Mouse (Mus musculus) myocyte (in vitro differentiated cells): ENCODE measurements at regions not wholly inside any gene's neighbourhood (a gene's known extent, or its start where the extent isn't known, plus 50 kb on each side); places are given as distances from the start of the nearest gene placed in this dataset.

ENCODE experiments used
- H3K27me3 ChIP-seq: one replicate; pipeline ENCODE4 v1.6.1; 2011; ENCODE audit not compliant: control insufficient read depth, insufficient read depth, insufficient read length
- H3K36me3 ChIP-seq: one replicate; pipeline ENCODE4 v1.6.1; 2011; ENCODE audit not compliant: control insufficient read depth, insufficient read depth
- H3K4me2 ChIP-seq: one replicate; pipeline ENCODE4 v1.6.1; 2011; ENCODE audit warnings: low read depth, control low read depth
- H3K4me3 ChIP-seq: one replicate; pipeline ENCODE4 v1.5.1; 2011; ENCODE audit warnings: mild to moderate bottlenecking, control low read depth, moderate library complexity
- H3K79me2 ChIP-seq: one replicate; pipeline ENCODE4 v1.6.1; 2011; ENCODE audit not compliant: control insufficient read depth, insufficient read depth
- H3ac ChIP-seq: one replicate; pipeline ENCODE4 v1.6.1; 2011; ENCODE audit not compliant: control insufficient read depth, insufficient read length
- CEBPB ChIP-seq: IDR thresholded peaks from 2 replicates; pipeline ENCODE4 v1.6.1; 2011; ENCODE audit warnings: mild to moderate bottlenecking, moderate library complexity; ENCODE audit not compliant: poor library complexity, insufficient read depth, severe bottlenecking
- E2F4 ChIP-seq: IDR thresholded peaks from one replicate; pipeline ENCODE4 v1.6.1; 2011; ENCODE audit warnings: mild to moderate bottlenecking, control low read depth, moderate library complexity; ENCODE audit not compliant: insufficient read depth
- MAX ChIP-seq: IDR thresholded peaks from one replicate; pipeline ENCODE4 v1.6.1; 2011; ENCODE audit warnings: low read depth, mild to moderate bottlenecking, control low read depth
- MYOD1 ChIP-seq, 3 experiments: IDR thresholded peaks; one replicate each; pipeline ENCODE4 v1.6.1; 2011; ENCODE audit warnings: control low read depth in 2 of 3, low read depth in 2 of 3, mild to moderate bottlenecking in 2 of 3, moderate library complexity in 1 of 3; ENCODE audit not compliant: insufficient read length in 2 of 3, control insufficient read depth in 1 of 3
- MYOG ChIP-seq, 3 experiments: IDR thresholded peaks; one replicate each; pipeline ENCODE4 v1.6.1; 2011; ENCODE audit warnings: control low read depth in 2 of 3, low read depth in 2 of 3, mild to moderate bottlenecking in 2 of 3; ENCODE audit not compliant: insufficient read length in 2 of 3, control insufficient read depth in 1 of 3, insufficient read depth in 1 of 3
- POLR2A ChIP-seq: IDR thresholded peaks from one replicate; pipeline ENCODE4 v1.6.1; 2011; ENCODE audit warnings: low read depth, mild to moderate bottlenecking, control low read depth, moderate library complexity; ENCODE audit not compliant: insufficient read length
- POLR2AphosphoS2 ChIP-seq: IDR thresholded peaks from one replicate; pipeline ENCODE4 v1.6.1; 2011; ENCODE audit warnings: low read depth, control low read depth; ENCODE audit not compliant: insufficient read length
- REST ChIP-seq: IDR thresholded peaks from one replicate; pipeline ENCODE4 v1.6.1; 2011; ENCODE audit warnings: mild to moderate bottlenecking, control low read depth, moderate library complexity; ENCODE audit not compliant: insufficient read depth, insufficient read length
- SRF ChIP-seq: IDR thresholded peaks from one replicate; pipeline ENCODE4 v1.6.1; 2011; ENCODE audit warnings: low read depth; ENCODE audit not compliant: control insufficient read depth, insufficient read length
- TCF12 ChIP-seq: IDR thresholded peaks from one replicate; pipeline ENCODE4 v1.6.1; 2011; ENCODE audit warnings: mild to moderate bottlenecking, control low read depth; ENCODE audit not compliant: poor library complexity, insufficient read depth, severe bottlenecking
- TCF3 ChIP-seq: IDR thresholded peaks from one replicate; pipeline ENCODE4 v1.6.1; 2011; ENCODE audit warnings: low read depth, control low read depth; ENCODE audit not compliant: insufficient read length
- USF1 ChIP-seq: IDR thresholded peaks from one replicate; pipeline ENCODE4 v1.6.1; 2011; ENCODE audit warnings: low read depth, mild to moderate bottlenecking, control low read depth, moderate library complexity

DNA sequence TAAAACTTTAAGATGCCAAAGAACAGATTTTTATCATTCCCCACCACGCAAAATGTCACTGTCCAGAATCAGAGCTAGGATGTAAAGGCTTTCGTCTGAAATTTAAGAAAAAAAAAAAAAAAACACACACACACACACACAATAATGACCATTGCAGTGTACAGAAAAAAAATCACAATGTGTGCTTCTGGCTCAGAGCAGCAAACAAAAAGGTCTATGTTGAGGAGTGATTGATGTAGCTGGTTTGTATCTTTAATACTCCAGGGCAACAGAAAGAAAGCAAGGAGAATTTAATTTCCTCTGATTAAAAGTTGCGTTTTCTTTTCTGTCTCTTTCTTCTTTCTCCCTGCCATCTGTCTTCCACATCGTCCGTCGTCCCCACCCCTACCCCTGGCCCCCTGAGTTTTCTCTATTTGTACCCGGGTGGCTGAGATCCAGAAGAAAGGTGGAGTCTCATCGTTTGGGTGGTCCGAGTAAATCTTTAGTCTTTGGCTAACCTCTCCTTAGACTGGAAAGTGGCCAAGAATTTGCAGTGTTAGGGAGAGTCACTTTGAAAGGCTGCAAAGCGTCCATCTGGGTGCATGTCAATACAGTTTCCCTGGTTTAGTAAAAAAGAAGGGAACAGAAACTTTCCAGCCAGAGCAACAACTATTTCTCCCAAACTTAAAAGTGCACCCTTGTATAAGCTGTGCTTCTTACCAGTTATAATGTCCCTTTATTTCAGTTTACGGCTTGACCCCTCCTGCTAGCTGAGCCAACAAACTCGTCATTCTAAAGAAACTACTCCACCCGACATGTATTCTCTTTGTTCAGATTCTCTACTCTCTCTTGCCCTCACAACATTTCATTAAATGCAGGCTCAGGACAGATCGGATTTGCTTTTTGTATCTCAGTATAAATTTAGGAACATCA is 199.6 kb upstream of the Cxadr start:
- no peaks in the 10 kb centered on the region for H3K79me2 ChIP-seq
- no peaks in the 10 kb centered on the region for H3K36me3 ChIP-seq
- no peak overlapping the region for H3ac ChIP-seq
- H3K4me2 ChIP-seq = no peak overlapping the region
- H3K4me3 ChIP-seq = no peak overlapping the region
- H3K27me3 ChIP-seq = no peaks in the 10 kb centered on the region
- TF ChIP-seq USF1 (no peak), E2F4 (no peak), SRF (no peak), TCF12 (no peak), MYOG (IDR thresholded peaks at IDR 0.05; ENCODE audit: control insufficient read depth in 1 of 3, insufficient read depth in 1 of 3, insufficient read length in 2 of 3, low read depth in 2 of 3) (no peak), POLR2A (no peak), MYOD1 (IDR thresholded peaks at IDR 0.05; ENCODE audit: control insufficient read depth in 1 of 3, insufficient read length in 2 of 3, low read depth in 2 of 3) (no peak), TCF3 (no peak), CEBPB (no peak)

DNA sequence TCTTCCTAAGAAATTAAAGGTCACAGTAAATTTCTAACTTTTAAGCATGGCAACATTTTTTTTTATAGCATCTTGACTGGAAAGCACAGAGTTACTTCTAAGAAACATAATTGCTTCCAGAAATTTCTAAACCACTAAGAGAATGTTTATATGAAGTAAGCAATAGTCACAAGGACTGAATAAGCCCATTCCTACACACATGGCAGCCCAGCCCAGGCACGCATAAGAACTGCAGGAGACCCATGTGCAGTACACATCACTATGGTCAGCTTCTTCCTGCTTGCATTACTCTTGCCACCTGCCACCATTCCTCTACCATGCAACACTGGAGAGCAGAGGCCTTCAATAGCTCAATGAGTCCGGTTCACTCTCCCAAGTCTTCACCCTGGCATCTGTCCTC is 201.4 kb upstream of the Cxadr start:
- H3K27me3 ChIP-seq = no peaks in the 10 kb centered on the region
- no peaks in the 10 kb centered on the region for H3K36me3 ChIP-seq
- TF ChIP-seq SRF (no peak), E2F4 (no peak), USF1 (no peak), TCF3 (no peak), MYOG (IDR thresholded peaks at IDR 0.05; ENCODE audit: control insufficient read depth in 1 of 3, insufficient read depth in 1 of 3, insufficient read length in 2 of 3, low read depth in 2 of 3) (no peak), REST (no peak), MAX (no peak), POLR2AphosphoS2 (no peak), TCF12 (no peak)
- H3K4me2 ChIP-seq = no peak overlapping the region
- no peaks in the 10 kb centered on the region for H3K79me2 ChIP-seq
- H3K4me3 ChIP-seq = no peak overlapping the region
- no peak overlapping the region for H3ac ChIP-seq

DNA sequence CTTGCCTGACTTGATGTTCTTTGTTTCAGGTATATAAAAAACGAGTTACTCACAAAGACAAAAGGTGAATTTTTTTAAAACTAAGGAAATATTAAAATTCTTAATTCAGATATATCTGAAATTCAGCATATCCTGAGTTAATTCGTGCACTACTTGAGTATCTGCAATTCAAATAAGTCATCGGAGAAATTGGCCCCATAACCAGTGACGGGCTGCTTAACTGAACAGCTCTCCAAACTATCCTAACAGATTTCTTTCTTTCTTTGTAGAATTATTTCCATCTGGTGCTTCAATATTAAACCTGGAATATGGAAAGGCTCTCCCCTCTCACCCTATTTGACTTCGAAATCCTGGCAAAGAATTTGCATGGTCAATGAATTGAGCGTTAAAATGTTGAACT is 202.2 kb upstream of the Cxadr start:
- Histone ChIP-seq H3K27me3 (no peaks in the 10 kb centered on the region), H3K4me2 (no peak overlapping the region), H3K36me3 (no peaks in the 10 kb centered on the region), H3K4me3 (no peak overlapping the region), H3K79me2 (no peaks in the 10 kb centered on the region), H3ac (no peak overlapping the region)
- TF ChIP-seq MAX (no peak), SRF (no peak), USF1 (no peak), E2F4 (no peak), TCF3 (no peak), MYOD1 (IDR thresholded peaks at IDR 0.05; ENCODE audit: control insufficient read depth in 1 of 3, insufficient read length in 2 of 3, low read depth in 2 of 3) (no peak), TCF12 (no peak), MYOG (IDR thresholded peaks at IDR 0.05; ENCODE audit: control insufficient read depth in 1 of 3, insufficient read depth in 1 of 3, insufficient read length in 2 of 3, low read depth in 2 of 3) (no peak), CEBPB (no peak), REST (no peak), POLR2A (no peak), POLR2AphosphoS2 (no peak)

DNA sequence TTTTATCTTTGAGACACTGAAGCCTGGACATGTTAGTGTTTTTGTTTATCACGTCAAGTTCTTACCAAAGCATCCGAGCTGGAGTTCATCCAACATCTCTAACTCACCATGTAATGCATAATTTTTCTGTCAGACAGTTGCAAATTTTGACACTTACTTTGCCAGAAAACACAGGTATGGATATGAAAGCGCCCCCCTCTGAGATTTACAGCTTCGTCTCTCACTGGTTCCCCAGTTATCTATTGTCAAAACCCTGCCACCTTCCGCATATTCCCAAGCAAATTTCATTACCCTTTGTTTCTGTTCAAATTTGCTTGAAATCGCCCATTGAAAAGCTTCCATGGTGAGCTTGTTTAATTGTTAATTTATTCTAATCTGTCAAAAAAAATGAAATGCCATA is 202.7 kb upstream of the Cxadr start:
- Histone ChIP-seq H3K79me2 (no peaks in the 10 kb centered on the region), H3K4me3 (no peak overlapping the region), H3ac (no peak overlapping the region), H3K27me3 (no peaks in the 10 kb centered on the region), H3K4me2 (no peak overlapping the region), H3K36me3 (no peaks in the 10 kb centered on the region)
- TF ChIP-seq SRF (no peak), REST (no peak), MAX (no peak), TCF12 (no peak), POLR2A (no peak), MYOG (IDR thresholded peaks at IDR 0.05; ENCODE audit: control insufficient read depth in 1 of 3, insufficient read depth in 1 of 3, insufficient read length in 2 of 3, low read depth in 2 of 3) (no peak), USF1 (no peak), POLR2AphosphoS2 (no peak), TCF3 (no peak), E2F4 (no peak), CEBPB (no peak), MYOD1 (IDR thresholded peaks at IDR 0.05; ENCODE audit: control insufficient read depth in 1 of 3, insufficient read length in 2 of 3, low read depth in 2 of 3) (no peak)
